Comparison of ENCODE assay signal across 12 mouse cellular contexts in genomic region chr1:180940776-180941460, GRCm38 (mm10). TPM values are rescaled to one million over a fixed set of nuclear protein-coding genes. Genes with fewer than 3 reads are reported as not detected.
A peak's percentile ranks its signal among the peaks of the same experiment; 100 is the strongest.
DNase-seq lines count a peak whose midpoint lies in the region; ATAC-seq and TF ChIP-seq lines count a peak whose summit lies in the region.
"Had no signal": no experiment of that assay in that cellular context is flagged by ENCODE, and none has a peak within 500 bp of the region (broad histone marks: within the 10 kb centered on the region; RNA-seq: fewer than 3 reads in every experiment).

No protein-coding gene starts in this region.

- H3K9ac ChIP-seq in forebrain, embryonic 13.5 days: no peak overlapping the region
- no peak overlapping the region for H3K9ac ChIP-seq in forebrain, embryonic 14.5 days (ENCODE audit: low read length)
- H3K9ac ChIP-seq in lung, embryonic 16.5 days (ENCODE audit: low read length): no peak overlapping the region; the same call in 1 of the 2 replicates
- no peak overlapping the region for H3K9ac ChIP-seq in limb, embryonic 11.5 days (ENCODE audit: low read length)
- H3K9ac ChIP-seq: hindbrain, embryonic 15.5 days had no signal

- H3K4me3 ChIP-seq in forebrain, embryonic 13.5 days: no peak overlapping the region
- no peak overlapping the region for H3K4me3 ChIP-seq in forebrain, embryonic 14.5 days (ENCODE audit: low read depth, low read length)
- no peak overlapping the region; the same call in 1 of the 2 replicates for H3K4me3 ChIP-seq in lung, embryonic 16.5 days (ENCODE audit: low read length)
- H3K4me3 ChIP-seq in lung, adult 2 months (replicated peaks; ENCODE audit: extremely low read depth, low read depth, low read length): no peak overlapping the region
- H3K4me3 ChIP-seq in limb, embryonic 11.5 days (ENCODE audit: low read depth, low read length): no peak overlapping the region; the same call in 1 of the 2 replicates
- H3K4me3 ChIP-seq in small intestine, adult 2 months (ENCODE audit: low read depth, low read length): no peak overlapping the region

- H3K4me2 ChIP-seq in forebrain, embryonic 13.5 days: 0 out of 2 replicates have a peak overlapping the region, but pooled peaks have one; percentile 90
- H3K4me2 ChIP-seq in forebrain, embryonic 14.5 days (ENCODE audit: low read length): no peak overlapping the region
- peak overlapping the region; percentile 89 for H3K4me2 ChIP-seq in lung, embryonic 16.5 days (ENCODE audit: low read depth, low read length)
- H3K4me2 ChIP-seq in limb, embryonic 11.5 days (ENCODE audit: low read depth, severe bottlenecking): peak overlapping the region; percentile 94; the same call in 1 of the 2 replicates

- TF ChIP-seq POLR2A in lung, adult 2 months (IDR thresholded peaks at IDR 0.05; ENCODE audit: borderline replicate concordance, extremely low read depth, low read depth, low read length): no peak
- TF ChIP-seq POLR2A in small intestine, adult 2 months (IDR thresholded peaks at IDR 0.05; ENCODE audit: low read depth, low read length): no peak

- no peaks in the 10 kb centered on the region for H3K36me3 ChIP-seq in forebrain, embryonic 13.5 days (ENCODE audit: poor library complexity, severe bottlenecking)
- H3K36me3 ChIP-seq in forebrain, embryonic 14.5 days (ENCODE audit: control insufficient read depth, insufficient read depth, low read length): no peaks in the 10 kb centered on the region
- no peaks in the 10 kb centered on the region for H3K36me3 ChIP-seq in lung, embryonic 16.5 days (ENCODE audit: control insufficient read depth, insufficient read depth, low read length)
- no peaks in the 10 kb centered on the region for H3K36me3 ChIP-seq in limb, embryonic 11.5 days (ENCODE audit: control insufficient read depth, insufficient read depth, low read length)
- H3K36me3 ChIP-seq in small intestine, adult 2 months (ENCODE audit: control insufficient read depth, insufficient read depth, low read length): no peaks in the 10 kb centered on the region
- H3K36me3 ChIP-seq: hindbrain, embryonic 15.5 days had no signal

- ATAC-seq in forebrain, embryonic 13.5 days: no peak
- ATAC-seq in forebrain, embryonic 14.5 days: no peak
- ATAC-seq in lung, embryonic 16.5 days (ENCODE audit: low read depth): no peak
- ATAC-seq in limb, embryonic 11.5 days (ENCODE audit: insufficient number of reproducible peaks, low FRiP score, low TSS enrichment, low read depth): no peak
- ATAC-seq in erythroid progenitor cell, adult 5-6 weeks (replicated peaks; ENCODE audit: low FRiP score, poor library complexity, severe bottlenecking): no peak

- peaks cover 24% of the 10 kb centered on the region for H3K4me1 ChIP-seq in forebrain, embryonic 13.5 days
- H3K4me1 ChIP-seq in forebrain, embryonic 14.5 days (ENCODE audit: control insufficient read depth, insufficient read depth, low read length): peaks cover 5% of the 10 kb centered on the region
- peaks cover 17% of the 10 kb centered on the region for H3K4me1 ChIP-seq in lung, embryonic 16.5 days (replicated peaks; ENCODE audit: control insufficient read depth, insufficient read depth, low read length)
- H3K4me1 ChIP-seq in lung, adult 2 months (ENCODE audit: control insufficient read depth, insufficient read depth, low read length): peaks cover 27% of the 10 kb centered on the region
- H3K4me1 ChIP-seq in limb, embryonic 11.5 days (ENCODE audit: control insufficient read depth, insufficient read depth, low read length): peaks cover 10% of the 10 kb centered on the region
- peaks cover 16% of the 10 kb centered on the region for H3K4me1 ChIP-seq in small intestine, adult 2 months (ENCODE audit: control insufficient read depth, insufficient read depth, insufficient read length, low read length)

- TF ChIP-seq CTCF in lung, adult 2 months (IDR thresholded peaks at IDR 0.05; ENCODE audit: insufficient read depth, low read length): no peak
- TF ChIP-seq CTCF in small intestine, adult 2 months (IDR thresholded peaks at IDR 0.05; ENCODE audit: extremely low read depth, insufficient read length, insufficient replicate concordance, low read depth, low read length): no peak

- H3K27me3 ChIP-seq in forebrain, embryonic 13.5 days: peaks cover 77% of the 10 kb centered on the region
- peaks cover 49% of the 10 kb centered on the region for H3K27me3 ChIP-seq in forebrain, embryonic 14.5 days (replicated peaks; ENCODE audit: control insufficient read depth, insufficient read depth, low read length)
- H3K27me3 ChIP-seq in lung, embryonic 16.5 days (ENCODE audit: control insufficient read depth, insufficient read depth, low read depth, low read length): peaks cover 7% of the 10 kb centered on the region
- H3K27me3 ChIP-seq in limb, embryonic 11.5 days (ENCODE audit: control insufficient read depth, insufficient read depth, low read length): peaks cover 25% of the 10 kb centered on the region
- no peaks in the 10 kb centered on the region for H3K27me3 ChIP-seq in small intestine, adult 2 months (ENCODE audit: control insufficient read depth, insufficient read depth, low read length)

- DNase-seq in forebrain, embryonic 14.5 days (ENCODE audit: low spot score): no peak
- no peak for DNase-seq in lung, adult 2 months
- no peak for DNase-seq in limb, embryonic 11.5 days (ENCODE audit: low spot score)
- no peak for DNase-seq in left cerebral cortex, postnatal 14 days (ENCODE audit: low spot score in 2 of 2)
- DNase-seq: adrenal gland, adult 8-10 months; retina, postnatal 1 day; thymus, postnatal 25 days had no signal

- no peaks in the 10 kb centered on the region for H3K9me3 ChIP-seq in forebrain, embryonic 13.5 days (replicated peaks)
- H3K9me3 ChIP-seq in forebrain, embryonic 14.5 days (replicated peaks; ENCODE audit: control insufficient read depth, low read length): no peaks in the 10 kb centered on the region
- H3K9me3 ChIP-seq in lung, embryonic 16.5 days (ENCODE audit: control insufficient read depth, low read length): no peaks in the 10 kb centered on the region
- no peaks in the 10 kb centered on the region for H3K9me3 ChIP-seq in limb, embryonic 11.5 days (ENCODE audit: control insufficient read depth, low read length)
- H3K9me3 ChIP-seq: hindbrain, embryonic 15.5 days had no signal

- no peak overlapping the region for H3K27ac ChIP-seq in forebrain, embryonic 13.5 days
- no peak overlapping the region for H3K27ac ChIP-seq in forebrain, embryonic 14.5 days (ENCODE audit: low read depth, low read length)
- no peak overlapping the region for H3K27ac ChIP-seq in lung, embryonic 16.5 days (ENCODE audit: low read length)
- no peak overlapping the region for H3K27ac ChIP-seq in limb, embryonic 11.5 days (replicated peaks; ENCODE audit: low read depth, low read length)
- 0 out of 2 replicates have a peak overlapping the region, but pooled peaks have one; percentile 77 for H3K27ac ChIP-seq in small intestine, adult 2 months (ENCODE audit: insufficient read depth, low read depth, low read length)
- H3K27ac ChIP-seq: hindbrain, embryonic 15.5 days had no signal

- intact Hi-C loops in left cerebral cortex, postnatal 14 days (cut with DNase I): no loop called here

- 83% methylated on average over 7 of the region's 7 CpGs for WGBS in forebrain, embryonic 13.5 days
- 82% methylated on average over 7 of the region's 7 CpGs for WGBS in forebrain, embryonic 14.5 days
- 85% methylated on average over 7 of the region's 7 CpGs for WGBS in lung, embryonic 16.5 days
- WGBS in lung, adult 2 months: 86% methylated on average over 7 of the region's 7 CpGs
- 81% methylated on average over 7 of the region's 7 CpGs for WGBS in limb, embryonic 11.5 days
- 47% methylated on average over 7 of the region's 7 CpGs for WGBS in small intestine, adult 2 months

RNA-seq across cellular contexts. Expression of gene Tmem63a, which starts 1.2 kb away (rescaled TPM):
- 0.88 and 1.4 TPM in 2 replicates for polyA plus RNA-seq in forebrain, embryonic 13.5 days (2015; fragmentation: Nextera tagmentation; extraction: Ambion mirVana)
- 1.1 and 1.3 TPM in 2 replicates for polyA plus RNA-seq in forebrain, embryonic 14.5 days (2014; fragmentation: Nextera tagmentation; extraction: Ambion mirVana)
- polyA plus RNA-seq in lung, embryonic 16.5 days (2015; fragmentation: Nextera tagmentation; extraction: Ambion mirVana): 15.8 and 16.4 TPM in 2 replicates
- 70.4 and 81.7 TPM in 2 replicates for polyA plus RNA-seq in lung, adult 2 months (2012; rRNA removed)
- polyA plus RNA-seq in limb, embryonic 11.5 days (2014; fragmentation: Nextera tagmentation; extraction: Ambion mirVana): 5.6 and 6.1 TPM in 2 replicates
- polyA plus RNA-seq in small intestine, adult 2 months (2012; rRNA removed): 23.5 and 31.9 TPM in 2 replicates
- 1 to 10 TPM; 8.8 to 9.3 TPM for total RNA-seq in left cerebral cortex, postnatal 14 days (2021)
- 23.4 and 24.7 TPM in 2 replicates for total RNA-seq in erythroid progenitor cell, adult 5-6 weeks (2015; ENCODE audit: low replicate concordance)
- 18.1 and 20.2 TPM in 2 replicates for total RNA-seq in erythroid progenitor cell, adult 5-6 weeks (2017; ENCODE audit: low replicate concordance)

RNA-seq across cellular contexts. Expression of gene Lefty1, which starts 6.1 kb away (rescaled TPM):
- polyA plus RNA-seq in forebrain, embryonic 13.5 days (2015; fragmentation: Nextera tagmentation; extraction: Ambion mirVana): not detected in 2 replicates
- 0.15 and 0.56 TPM in 2 replicates for polyA plus RNA-seq in forebrain, embryonic 14.5 days (2014; fragmentation: Nextera tagmentation; extraction: Ambion mirVana)
- 1.5 and 1.6 TPM in 2 replicates for polyA plus RNA-seq in lung, embryonic 16.5 days (2015; fragmentation: Nextera tagmentation; extraction: Ambion mirVana)
- 11.4 and 11.5 TPM in 2 replicates for polyA plus RNA-seq in lung, adult 2 months (2012; rRNA removed)
- 0.12 and 1.4 TPM in 2 replicates for polyA plus RNA-seq in limb, embryonic 11.5 days (2014; fragmentation: Nextera tagmentation; extraction: Ambion mirVana)
- polyA plus RNA-seq in small intestine, adult 2 months (2012; rRNA removed): 6.3 and 7.1 TPM in 2 replicates
- total RNA-seq in left cerebral cortex, postnatal 14 days (2021): 1 to 10 TPM in 1 of 2 experiments, under 1 TPM in 1; 0.37 to 1.9 TPM
- 1.1 TPM in 1 of 2 replicates, not detected in the other for total RNA-seq in erythroid progenitor cell, adult 5-6 weeks (2015; ENCODE audit: low replicate concordance)
- 4.6 TPM in 1 of 2 replicates, not detected in the other for total RNA-seq in erythroid progenitor cell, adult 5-6 weeks (2017; ENCODE audit: low replicate concordance)

RNA-seq across cellular contexts. Expression of gene Pycr2, which starts 36.8 kb away (rescaled TPM):
- 90.6 and 101 TPM in 2 replicates for polyA plus RNA-seq in forebrain, embryonic 13.5 days (2015; fragmentation: Nextera tagmentation; extraction: Ambion mirVana)
- polyA plus RNA-seq in forebrain, embryonic 14.5 days (2014; fragmentation: Nextera tagmentation; extraction: Ambion mirVana): 83.2 and 94.0 TPM in 2 replicates
- 80.7 and 84.3 TPM in 2 replicates for polyA plus RNA-seq in lung, embryonic 16.5 days (2015; fragmentation: Nextera tagmentation; extraction: Ambion mirVana)
- polyA plus RNA-seq in lung, adult 2 months (2012; rRNA removed): 36.7 and 43.8 TPM in 2 replicates
- polyA plus RNA-seq in limb, embryonic 11.5 days (2014; fragmentation: Nextera tagmentation; extraction: Ambion mirVana): 120 and 137 TPM in 2 replicates
- polyA plus RNA-seq in small intestine, adult 2 months (2012; rRNA removed): 21.8 and 23.2 TPM in 2 replicates
- total RNA-seq in left cerebral cortex, postnatal 14 days (2021): 10 to 100 TPM; 29.3 to 30.6 TPM
- total RNA-seq in erythroid progenitor cell, adult 5-6 weeks (2015; ENCODE audit: low replicate concordance): 21.3 and 42.8 TPM in 2 replicates
- total RNA-seq in erythroid progenitor cell, adult 5-6 weeks (2017; ENCODE audit: low replicate concordance): 26.3 and 26.6 TPM in 2 replicates

RNA-seq across cellular contexts. Expression of gene Lefty2, which starts 48.0 kb away (rescaled TPM):
- 0.41 and 0.94 TPM in 2 replicates for polyA plus RNA-seq in forebrain, embryonic 13.5 days (2015; fragmentation: Nextera tagmentation; extraction: Ambion mirVana)
- 2.4 and 2.5 TPM in 2 replicates for polyA plus RNA-seq in forebrain, embryonic 14.5 days (2014; fragmentation: Nextera tagmentation; extraction: Ambion mirVana)
- 0.20 and 0.23 TPM in 2 replicates for polyA plus RNA-seq in lung, embryonic 16.5 days (2015; fragmentation: Nextera tagmentation; extraction: Ambion mirVana)
- 0.07 TPM in 1 of 2 replicates, not detected in the other for polyA plus RNA-seq in lung, adult 2 months (2012; rRNA removed)
- 0.08 TPM in 1 of 2 replicates, not detected in the other for polyA plus RNA-seq in limb, embryonic 11.5 days (2014; fragmentation: Nextera tagmentation; extraction: Ambion mirVana)
- polyA plus RNA-seq in small intestine, adult 2 months (2012; rRNA removed): not detected in 2 replicates
- 1 to 10 TPM; 2.0 to 4.9 TPM for total RNA-seq in left cerebral cortex, postnatal 14 days (2021)
- total RNA-seq in erythroid progenitor cell, adult 5-6 weeks (2015; ENCODE audit: low replicate concordance): not detected in 2 replicates
- not detected in 2 replicates for total RNA-seq in erythroid progenitor cell, adult 5-6 weeks (2017; ENCODE audit: low replicate concordance)
